8 mouse cellular contexts compared by ENCODE assay signal in the genomic region with DNA sequence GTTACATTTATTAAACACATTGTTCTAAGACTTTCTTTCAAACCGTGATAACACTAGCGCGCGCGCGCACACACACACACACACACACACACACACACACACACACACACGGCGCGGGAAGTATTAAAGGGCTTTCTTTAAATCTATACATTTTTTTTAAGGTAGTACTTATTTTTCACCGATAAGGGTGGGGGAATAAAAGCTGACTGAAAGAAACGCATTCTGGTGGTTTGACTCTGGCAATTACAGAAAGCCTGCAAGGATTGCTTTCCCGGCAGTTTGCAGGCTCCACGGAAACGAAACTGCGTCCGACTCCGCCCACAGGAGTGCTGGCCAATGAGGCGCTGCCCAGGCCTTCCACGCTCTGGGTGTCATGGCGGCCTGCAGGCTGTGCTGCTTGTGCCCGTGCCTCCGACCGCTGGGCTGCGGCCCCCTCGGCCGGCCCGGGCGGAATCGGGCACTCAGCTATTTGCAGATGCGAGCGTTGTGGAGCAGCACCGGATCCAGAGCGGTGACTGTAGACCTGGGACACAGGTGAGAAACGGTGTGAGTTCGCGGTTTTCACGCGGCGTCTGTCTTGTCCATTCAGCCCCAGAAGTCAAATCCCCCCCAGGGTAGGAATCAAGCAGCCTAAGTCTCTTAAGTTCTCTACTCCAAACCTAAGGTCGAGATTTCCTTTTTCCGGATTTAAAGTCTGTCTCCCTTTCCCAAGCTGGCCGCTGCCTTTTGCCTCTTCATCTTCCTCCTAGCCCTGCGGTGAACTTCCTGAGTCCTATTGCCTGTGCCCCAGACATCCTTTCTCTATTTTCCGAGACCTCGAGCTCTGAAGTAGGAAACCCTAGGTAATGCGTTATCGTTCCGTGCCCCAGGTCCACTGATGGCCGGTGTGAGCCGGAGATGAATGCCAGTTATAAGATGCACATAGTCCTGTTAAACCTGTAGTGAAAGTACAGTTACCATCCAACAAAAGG. TPM values are rescaled to one million over a fixed set of nuclear protein-coding genes. Genes with fewer than 3 reads are reported as not detected.
A peak's percentile ranks its signal among the peaks of the same experiment; 100 is the strongest.
DNase-seq lines count a peak whose midpoint lies in the region; ATAC-seq lines count a peak whose summit lies in the region.

A gene (plus strand): TSS at position 360 of the 971 bp plus-strand sequence.

- H3K27me3 ChIP-seq in hindbrain, embryonic 12.5 days, result no peaks in the 10 kb centered on the region

- no peaks in the 10 kb centered on the region for H3K9me3 ChIP-seq in hindbrain, embryonic 12.5 days (replicated peaks)

- peaks cover 8% of the 10 kb centered on the region for H3K36me3 ChIP-seq in hindbrain, embryonic 12.5 days

- H3K9ac ChIP-seq in hindbrain, embryonic 12.5 days, result peak within 1 kb of the TSS; percentile 83

- H3K4me3 ChIP-seq in hindbrain, embryonic 12.5 days, result peak within 1 kb of the TSS; percentile 85

- peak within 1 kb of the TSS; percentile 81 for H3K4me2 ChIP-seq in hindbrain, embryonic 12.5 days (replicated peaks)

- ATAC-seq in hindbrain, embryonic 12.5 days (ENCODE audit: low FRiP score), result peak; percentile 100

- whole genome bisulfite sequencing in hindbrain, embryonic 12.5 days, result 4% methylated on average over 50 of the region's 50 CpGs

- H3K4me1 ChIP-seq in hindbrain, embryonic 12.5 days, result peaks cover 4% of the 10 kb centered on the region; the same call in 1 of the 2 replicates

- DNase-seq in NIH3T3 (ENCODE audit: low read depth), result peak; percentile 96
- DNase-seq in cerebellum, postnatal 10 days, result peak; percentile 93 to 95
- DNase-seq in frontal cortex, postnatal 10 days (ENCODE audit: low spot score in 2 of 2), result peak; percentile 80 to 90
- DNase-seq in layer of hippocampus, postnatal 14 days (ENCODE audit: low spot score in 2 of 2), result peak; percentile 87 to 93
- DNase-seq in lung, postnatal 14 days, result peak; percentile 92
- DNase-seq in retina, adult 2 months (ENCODE audit: low read depth, low spot score), result peak; percentile 76
- peak; percentile 84 to 87 for DNase-seq in thymus, postnatal 36 days

- H3K27ac ChIP-seq in hindbrain, embryonic 12.5 days, result peak within 1 kb of the TSS; percentile 62

RNA-seq across cellular contexts. Expression of the gene that starts here (rescaled TPM):
- 33.6 and 33.7 TPM in 2 replicates for polyA plus RNA-seq in hindbrain, embryonic 12.5 days (2016; fragmentation: Nextera tagmentation; extraction: Ambion mirVana)
- total RNA-seq in layer of hippocampus, postnatal 14 days (2021), result 10 to 100 TPM; 24.2 to 24.9 TPM

Comparison
In these comparisons a context has a peak if more than half of its experiments do, and no peak if none do; other contexts are left out.
1. Peak in every context shown above with its lines: DNase-seq, ATAC-seq, H3K4me3 ChIP-seq and H3K27ac ChIP-seq.